Mouse (Mus musculus) gonadal fat pad, adult 2 months (tissue): Measurements from ENCODE around the gene Sbf2. TPM values are rescaled to one million over a fixed set of nuclear protein-coding genes. Genes with fewer than 3 reads are reported as not detected.
"Not testable (repeated sequence)": the region's sequence is repeated elsewhere in the genome, so short reads cannot be mapped to it uniquely, and the experiment has no call there.

ENCODE experiments used
- DNase-seq: peaks from one replicate; pipeline ENCODE4 v3.0.0-alpha.2; 2012; ENCODE audit warnings: low read depth
- polyA plus RNA-seq: library from polyadenylated mRNA; depleted of rRNA; stranded (reverse); fragments of >200 nt; gene quantifications from 2 replicates; pipeline ENCODE4 v1.2.3, GENCODE M21; 2012

Sbf2 gene
- polyA plus RNA-seq, 1 experiment = 26.8 TPM

- no peak for DNase-seq
Measured at GRCm38 (mm10) chr7:110629892-110630666, 15.4 kb upstream of the Sbf2 start.

DNA sequence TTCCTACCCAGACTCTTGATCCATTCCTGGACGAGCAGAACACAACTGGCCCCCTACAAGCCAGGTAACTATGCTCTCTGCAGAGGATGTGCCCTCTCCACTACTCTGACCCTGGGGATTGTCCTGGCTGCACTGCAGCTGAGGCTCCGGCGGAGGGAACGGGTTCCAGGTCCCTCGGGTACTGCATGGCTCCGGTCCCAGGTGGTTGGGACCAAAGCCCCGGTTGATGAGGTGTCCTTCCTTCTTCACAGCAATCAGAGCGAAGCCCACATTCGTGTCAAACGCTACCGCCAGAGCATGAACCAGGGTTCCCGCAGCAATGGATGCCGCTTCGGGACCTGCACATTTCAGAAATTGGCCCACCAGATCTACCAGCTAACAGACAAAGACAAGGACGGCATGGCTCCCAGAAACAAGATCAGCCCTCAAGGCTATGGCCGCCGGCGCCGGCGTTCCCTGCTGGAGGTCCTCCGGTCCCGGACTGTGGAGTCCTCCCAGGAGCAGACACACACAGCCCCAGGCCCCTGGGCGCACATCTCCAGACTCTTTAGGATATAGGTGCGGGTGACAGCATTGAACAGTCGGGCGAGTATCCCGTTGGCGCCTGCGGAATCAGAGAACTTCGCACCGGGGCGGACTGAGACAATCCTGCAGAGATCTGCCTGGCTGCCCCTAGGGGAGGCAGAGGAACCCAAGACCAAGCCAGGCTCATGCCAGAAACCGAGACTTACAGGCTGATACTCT lies 14.1 kb upstream of the Sbf2 start:
- DNase-seq = no peak

GRCm38 (mm10) chr7:110628273-110628600 lies 13.5 kb upstream of the Sbf2 start:
- DNase-seq = no peak

- no peak for DNase-seq
Measured at GRCm38 (mm10) chr7:110627486-110628272, 13.0 kb upstream of the Sbf2 start, which contains the start of gene Adm. Gene Adm, plus strand, starts transcription at chr7:110627661.

- no peak for DNase-seq
Measured at GRCm38 (mm10) chr7:110627099-110627482, 12.4 kb upstream of the Sbf2 start.

DNA sequence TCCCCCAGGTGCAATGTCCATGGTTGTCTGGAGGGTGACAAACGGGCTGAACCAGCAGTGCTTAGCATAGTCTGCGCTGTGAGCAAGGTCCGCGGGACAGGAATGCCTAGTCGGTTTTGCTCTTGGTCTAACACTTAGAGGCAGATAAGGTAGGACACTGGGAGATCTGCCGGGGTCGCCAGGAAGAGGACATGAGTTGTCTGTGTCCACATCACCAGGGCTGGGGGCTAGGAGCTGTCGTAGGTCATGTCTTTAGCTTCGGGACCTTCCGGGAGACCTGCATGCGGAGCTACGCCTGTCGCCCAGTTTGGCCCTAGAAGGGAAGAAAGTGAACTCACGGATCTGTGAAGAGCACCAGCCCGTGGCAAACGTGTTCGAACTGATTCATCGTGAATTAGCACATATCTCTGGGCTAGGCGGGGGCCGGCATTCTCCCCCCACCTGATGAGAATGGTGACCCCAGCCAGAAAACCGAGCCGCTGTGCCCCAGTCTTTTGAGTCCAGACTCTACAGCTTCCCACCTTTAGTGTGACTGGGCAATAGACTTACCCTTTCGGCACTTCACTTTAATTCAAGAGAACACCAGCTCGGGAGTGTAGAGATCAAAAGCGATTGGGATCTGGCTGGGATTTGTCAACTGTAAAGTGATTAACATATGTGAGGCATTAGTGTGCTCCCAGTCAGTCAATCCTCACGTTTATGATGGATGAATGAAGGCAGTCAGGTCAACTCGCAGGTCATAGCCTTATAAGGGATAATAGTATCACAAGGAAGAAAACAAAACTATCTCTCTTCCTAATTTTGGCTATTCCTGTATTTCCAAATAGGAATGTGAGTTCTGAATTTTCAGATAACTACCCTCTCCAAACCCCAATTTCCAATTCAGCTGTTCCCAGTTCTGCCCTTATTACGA lies 11.7 kb upstream of the Sbf2 start:
- no peak for DNase-seq

- DNase-seq = no peak
Measured at GRCm38 (mm10) chr7:110625489-110625888, 10.8 kb upstream of the Sbf2 start.

DNA sequence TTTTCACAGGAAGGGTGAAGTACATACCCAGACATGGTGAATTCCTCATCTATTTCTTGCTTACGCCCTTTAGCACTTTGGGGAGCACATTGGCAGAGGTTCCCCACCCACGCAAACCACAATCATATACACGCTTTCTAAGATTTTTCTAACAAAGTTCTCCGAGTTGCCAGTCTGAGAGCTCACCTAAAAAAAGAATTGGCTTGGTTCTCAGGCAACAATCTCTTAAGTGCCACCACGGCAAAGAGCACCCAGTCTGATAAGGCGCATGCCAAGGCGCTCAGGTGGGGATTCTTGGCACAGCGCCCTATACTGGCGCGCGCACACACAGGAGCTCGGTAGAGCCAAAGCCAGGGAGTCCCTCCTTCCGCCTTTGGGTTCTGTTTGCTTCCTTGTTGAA lies 10.2 kb upstream of the Sbf2 start:
- DNase-seq = no peak

GRCm38 (mm10) chr7:110624067-110624466 lies 9.3 kb upstream of the Sbf2 start:
- DNase-seq = no peak

- DNase-seq = no peak
Measured at GRCm38 (mm10) chr7:110619086-110619611, 4.4 kb upstream of the Sbf2 start.

DNA sequence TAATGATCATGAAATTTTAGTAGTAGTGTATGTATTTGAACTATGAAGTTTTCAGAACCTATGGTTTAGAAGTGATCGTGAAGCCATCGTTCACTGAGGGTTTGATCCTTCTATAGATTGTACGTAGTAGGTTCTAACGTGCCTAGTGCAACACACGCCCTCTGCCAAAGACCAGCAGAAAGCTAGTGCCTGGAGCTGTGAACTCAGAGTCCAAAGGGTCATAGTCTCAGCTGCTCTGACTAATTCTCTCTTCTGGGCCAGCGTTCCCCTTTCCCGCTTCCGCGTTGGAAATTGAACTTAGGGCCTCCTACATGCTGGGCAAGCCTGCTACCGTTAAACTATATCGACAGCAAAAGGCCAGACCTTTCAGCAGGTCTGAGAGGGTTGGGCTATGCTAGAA lies 1.1 kb upstream of the Sbf2 start:
- DNase-seq = no peak

DNA sequence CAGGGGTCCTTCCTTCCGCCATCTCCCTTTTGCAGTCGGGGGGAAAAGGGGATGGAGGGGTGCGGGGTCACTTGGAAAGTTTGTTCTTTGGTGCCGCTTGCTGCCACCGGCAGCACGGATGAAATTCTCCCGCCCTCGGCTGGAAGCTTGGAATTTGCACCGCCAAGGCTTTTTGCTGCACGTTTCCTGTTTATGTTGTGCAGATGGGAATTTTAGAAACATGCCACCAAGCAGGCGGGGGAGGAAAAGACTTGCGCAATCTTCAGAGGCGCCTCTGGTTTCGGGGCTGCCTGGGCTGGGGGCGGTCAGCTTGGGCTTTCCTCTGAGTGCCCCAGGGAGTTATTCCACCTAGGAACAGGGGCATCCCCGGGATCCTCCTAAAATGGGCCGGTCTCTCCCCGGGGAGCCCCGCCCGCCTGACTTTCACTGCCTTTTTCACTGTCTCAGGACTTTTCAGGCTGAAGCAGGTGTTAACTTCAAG lies 469 bp upstream of the Sbf2 start:
- no peak for DNase-seq

DNA sequence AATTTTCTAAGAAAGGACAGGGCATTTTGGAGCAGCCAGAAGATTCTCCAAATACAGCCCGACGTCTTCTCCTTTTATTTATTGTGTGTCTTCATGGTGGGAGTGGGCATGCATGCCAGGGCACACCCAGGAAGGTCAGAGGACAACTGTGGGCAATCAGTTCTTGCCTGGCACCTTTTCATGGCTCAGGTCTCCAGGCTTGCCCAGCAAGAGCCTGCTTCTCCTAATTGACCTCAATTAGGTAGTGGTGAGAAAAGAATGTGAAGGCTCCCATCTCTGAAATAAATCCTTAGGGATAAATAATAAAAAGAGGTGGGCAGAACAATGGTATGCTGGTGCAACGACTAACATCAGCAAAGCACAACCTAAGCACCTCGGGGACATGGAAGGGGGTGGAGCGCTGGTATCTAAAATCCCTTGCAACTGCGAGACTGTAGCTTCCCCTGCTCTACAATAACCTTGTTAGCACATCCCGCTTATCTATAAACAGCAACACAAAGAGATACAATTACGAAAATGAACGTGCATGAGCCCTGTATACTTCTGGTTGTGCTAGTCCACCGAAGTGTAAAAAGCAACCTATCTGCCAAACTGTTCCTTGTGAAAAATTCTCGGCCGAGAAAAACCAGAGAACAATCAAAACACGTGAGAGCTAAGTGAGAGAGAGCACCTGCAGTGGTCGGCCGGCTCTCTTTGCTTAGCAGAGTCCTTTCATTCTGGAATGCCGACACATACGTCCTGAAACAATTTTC lies 1.2 kb downstream of the Sbf2 start:
- no peak for DNase-seq

DNA sequence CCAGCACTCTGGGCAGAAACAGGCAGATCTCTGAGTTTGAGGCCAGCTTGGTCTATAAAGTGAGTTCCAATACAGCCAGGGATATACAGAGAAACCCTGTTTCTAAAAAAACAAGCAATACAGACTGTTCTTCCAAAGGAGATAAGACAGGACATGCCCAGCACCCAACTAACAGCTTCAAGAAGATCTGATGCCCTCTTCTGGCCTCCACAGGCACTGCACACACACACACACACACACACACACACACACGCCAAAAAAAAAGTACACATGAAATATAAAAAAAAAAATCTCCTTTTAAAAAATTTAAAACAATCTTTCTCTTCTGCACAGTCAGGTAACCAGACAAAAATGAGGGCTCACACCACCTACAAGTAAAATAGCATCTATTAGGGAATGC lies 7.8 kb downstream of the Sbf2 start:
- no peak for DNase-seq

DNA sequence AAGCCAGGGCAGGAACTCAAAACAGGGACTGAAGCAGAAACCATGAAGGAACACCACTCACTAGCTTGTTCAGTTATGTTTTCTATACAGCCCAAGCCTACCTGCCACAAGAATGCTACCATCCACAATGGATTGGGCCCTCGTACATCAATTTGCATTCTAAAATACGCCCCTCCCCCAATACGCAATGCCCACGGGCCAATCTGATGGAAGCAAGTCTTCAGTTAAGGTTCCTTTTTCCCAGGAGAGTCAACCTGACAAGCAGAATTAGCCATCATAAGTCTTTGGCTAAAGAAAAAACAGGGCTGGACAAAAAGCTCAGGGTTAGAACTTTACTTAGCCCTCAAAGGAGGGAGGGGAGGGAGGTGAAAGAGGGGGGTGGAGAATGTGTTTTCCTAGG lies 9.2 kb downstream of the Sbf2 start:
- DNase-seq = no peak

GRCm38 (mm10) chr7:110597141-110597540 lies 17.6 kb downstream of the Sbf2 start:
- DNase-seq = no peak

- not testable (repeated sequence) for DNase-seq
Measured at GRCm38 (mm10) chr7:110593991-110594390, 20.7 kb downstream of the Sbf2 start.

DNA sequence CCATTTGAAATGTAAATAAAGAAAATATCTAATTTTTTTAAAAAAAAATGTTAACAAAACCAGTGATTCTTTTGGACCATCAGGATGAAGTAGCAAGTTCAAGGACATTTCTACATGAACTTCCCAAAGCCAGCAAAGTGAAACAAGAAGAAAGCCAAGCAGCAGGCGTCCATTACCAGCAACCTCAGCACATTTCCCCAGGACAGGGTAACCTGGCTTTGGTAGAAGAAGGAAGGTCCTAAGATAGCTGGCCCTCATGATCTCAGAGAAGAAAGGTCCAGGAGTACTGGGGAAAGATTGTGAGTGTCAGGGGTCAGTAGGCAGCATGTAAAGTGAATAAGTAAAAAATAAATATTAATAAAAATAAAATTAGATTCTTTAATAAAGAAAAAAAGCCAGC lies 27.0 kb downstream of the Sbf2 start:
- DNase-seq = no peak

- no peak for DNase-seq
Measured at GRCm38 (mm10) chr7:110585250-110585649, 29.5 kb downstream of the Sbf2 start.

DNA sequence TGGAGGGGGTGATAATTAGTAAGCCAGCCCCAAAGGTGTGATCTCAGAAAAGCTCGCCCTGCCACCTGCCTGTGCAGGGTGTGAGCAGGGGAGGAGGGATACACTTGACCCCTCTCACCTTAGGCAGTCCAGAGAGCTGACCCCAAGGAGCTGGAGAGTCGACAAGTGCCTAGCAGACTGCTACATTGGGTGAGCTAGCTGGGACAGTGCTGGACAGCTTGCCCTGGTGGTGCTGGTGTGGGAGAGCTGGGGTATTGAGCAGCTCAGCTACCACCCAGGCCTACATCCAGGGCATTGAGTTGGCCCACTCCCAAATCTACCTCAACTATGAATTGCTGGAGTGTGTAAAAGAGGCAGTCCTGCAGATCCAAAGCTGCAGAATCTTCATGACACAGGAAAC lies 30.6 kb downstream of the Sbf2 start:
- DNase-seq = no peak
